Mouse (Mus musculus) skeletal muscle tissue, adult 2 months (tissue): ENCODE measurements at regions not wholly inside any gene's neighbourhood (a gene's known extent, or its start where the extent isn't known, plus 50 kb on each side); places are given as distances from the start of the nearest gene placed in this dataset.

Experiments
- DNase-seq: peaks from one replicate; pipeline ENCODE4 v3.0.0-alpha.2; 2012; ENCODE audit warnings: low read depth, low spot score

DNA sequence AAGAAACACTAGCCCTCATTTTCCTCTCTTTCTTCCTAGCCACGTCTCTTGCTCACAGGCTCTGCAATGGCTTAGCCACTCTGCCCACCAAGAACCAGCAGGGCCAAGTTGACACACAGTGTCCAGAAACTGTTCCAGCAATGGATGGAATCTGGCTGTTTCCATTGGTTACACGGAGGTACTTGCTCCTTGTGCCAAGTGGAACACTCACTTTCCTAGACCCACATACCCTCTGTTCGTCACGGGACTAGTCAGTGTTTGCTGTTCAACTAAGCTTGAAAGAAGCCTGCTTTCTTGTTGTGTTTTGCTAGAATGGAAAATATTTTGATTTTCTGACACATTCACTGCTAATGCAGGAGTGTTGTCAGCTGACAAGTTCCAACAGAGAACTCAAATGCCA lies 575.7 kb upstream of the Gulo start:
- DNase-seq = no peak

DNA sequence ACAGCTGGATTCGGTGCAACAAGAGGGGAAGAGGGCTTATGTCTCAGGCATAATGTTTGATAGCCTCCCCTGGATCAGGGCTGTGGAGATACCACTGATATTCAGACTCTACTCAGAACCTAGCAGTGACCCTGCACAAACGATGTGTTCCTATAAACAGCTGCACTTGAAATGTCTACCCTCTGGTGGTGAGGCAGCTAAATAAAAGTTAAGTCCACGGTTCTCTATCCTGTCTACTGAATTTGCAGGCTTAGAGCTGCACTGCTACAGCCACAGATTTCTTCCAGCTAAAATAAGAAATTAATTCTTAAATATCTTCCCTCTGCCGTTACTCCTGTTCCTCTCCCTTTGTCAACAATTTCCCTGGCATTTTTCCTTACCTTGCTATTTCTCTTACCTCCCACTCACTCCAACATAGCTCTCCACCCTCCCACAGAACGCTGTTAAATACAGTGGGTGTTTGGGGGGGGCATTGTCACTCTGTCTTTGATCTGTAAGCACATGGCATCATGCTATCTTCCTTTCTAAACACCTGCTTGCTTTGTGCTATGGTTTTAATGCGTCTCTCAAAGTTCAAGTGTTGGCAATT lies 571.0 kb upstream of the Gulo start:
- no peak for DNase-seq

DNA sequence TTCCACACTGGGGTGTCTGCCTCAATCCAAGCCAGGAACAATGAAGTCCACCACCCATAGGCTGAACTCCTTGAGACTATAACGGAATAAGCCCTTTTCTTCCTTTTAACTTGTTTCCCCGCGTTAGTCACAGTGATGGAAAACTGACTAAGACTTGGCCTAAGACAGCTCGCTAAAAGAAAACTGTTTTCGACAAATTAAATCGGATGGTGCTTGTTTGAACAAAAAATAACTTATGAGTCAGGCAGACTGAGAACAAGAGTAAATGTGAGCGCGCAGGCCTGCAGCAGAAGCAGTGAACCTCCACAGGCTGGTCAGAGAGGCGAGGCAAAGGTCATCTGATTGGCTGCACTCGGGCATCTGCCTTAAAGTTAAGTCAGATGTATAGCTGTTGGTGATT lies 557.6 kb upstream of the Gulo start:
- no peak for DNase-seq

DNA sequence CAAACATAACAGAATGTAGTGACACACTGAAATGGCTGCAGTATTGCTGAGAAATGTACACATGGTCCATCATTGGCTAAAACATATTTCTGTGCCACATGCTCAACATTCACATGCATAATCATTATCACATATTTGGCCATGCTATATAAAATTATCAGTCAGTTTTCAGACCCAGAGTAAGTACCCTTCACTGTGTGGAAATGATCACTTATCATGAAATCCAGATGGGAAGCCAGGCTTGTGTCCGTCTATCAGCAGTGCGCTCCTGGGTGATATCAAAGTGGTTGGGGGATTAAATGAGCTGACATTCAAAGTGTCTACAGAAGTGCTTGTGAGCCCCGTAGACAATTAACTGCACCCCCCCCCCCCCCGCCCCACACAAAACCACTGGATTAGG lies 553.7 kb upstream of the Gulo start:
- DNase-seq = no peak

DNA sequence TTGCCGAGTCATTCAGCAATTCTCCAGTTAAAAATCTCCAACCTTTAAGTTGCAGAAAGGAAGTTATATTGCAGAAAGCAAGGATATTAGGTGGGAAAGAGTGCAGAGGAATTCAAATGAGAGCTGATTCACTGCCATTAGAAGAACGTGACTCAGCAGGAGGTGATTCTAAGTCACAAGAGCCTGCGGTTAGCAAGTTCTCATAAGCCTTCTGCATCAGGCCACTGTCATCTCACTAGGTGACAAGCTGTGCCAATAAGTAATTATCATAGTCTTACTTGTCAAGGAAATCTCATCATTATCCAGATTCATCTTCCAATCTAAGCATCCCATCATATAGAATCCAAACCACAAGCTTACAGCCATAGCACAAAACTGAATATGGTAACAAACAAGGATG lies 552.7 kb upstream of the Gulo start:
- no peak for DNase-seq

DNA sequence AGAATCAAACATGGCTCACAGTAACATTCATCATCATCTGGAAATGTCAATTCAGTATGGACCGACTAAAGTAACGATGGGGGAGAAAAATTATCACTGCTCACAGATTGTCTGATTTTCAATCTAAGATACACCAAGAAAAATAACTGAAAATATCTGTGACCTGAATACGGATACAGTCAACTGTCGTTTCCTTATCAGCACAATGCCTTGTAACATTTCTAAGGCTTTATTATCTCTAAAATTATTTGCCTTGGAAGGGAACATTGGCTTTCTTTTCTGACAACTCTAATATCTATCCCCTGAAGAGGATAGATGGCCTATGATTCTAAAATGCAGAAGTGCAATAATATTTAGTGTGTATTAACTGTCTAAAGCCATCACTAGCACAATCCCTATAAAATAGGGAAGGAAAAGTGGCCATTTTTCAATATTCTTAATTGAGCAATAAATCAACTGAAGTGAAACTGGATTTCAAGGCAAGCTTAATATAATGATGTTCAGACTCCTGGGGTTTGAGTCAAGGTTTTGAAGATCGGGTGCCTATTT lies 552.1 kb upstream of the Gulo start:
- no peak for DNase-seq

DNA sequence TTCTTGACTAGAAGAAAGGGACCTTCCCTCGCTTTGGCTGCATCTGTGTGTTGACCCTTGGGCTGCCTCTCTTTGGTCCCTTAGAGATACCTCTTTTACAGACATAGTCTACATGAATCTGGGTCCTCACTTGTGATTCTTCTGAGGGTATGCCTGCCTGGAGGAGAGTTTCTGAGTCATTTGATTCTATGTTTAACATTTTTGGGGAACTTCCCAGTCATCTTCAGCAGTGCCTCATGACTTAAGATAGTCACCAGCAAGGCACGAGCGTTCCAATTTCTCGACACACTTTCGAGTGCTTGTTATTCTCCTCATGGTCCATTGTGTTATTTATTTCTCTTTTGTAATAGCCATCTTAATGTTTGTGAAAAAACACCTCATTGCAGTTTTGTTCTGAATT lies 549.4 kb upstream of the Gulo start:
- DNase-seq = no peak

DNA sequence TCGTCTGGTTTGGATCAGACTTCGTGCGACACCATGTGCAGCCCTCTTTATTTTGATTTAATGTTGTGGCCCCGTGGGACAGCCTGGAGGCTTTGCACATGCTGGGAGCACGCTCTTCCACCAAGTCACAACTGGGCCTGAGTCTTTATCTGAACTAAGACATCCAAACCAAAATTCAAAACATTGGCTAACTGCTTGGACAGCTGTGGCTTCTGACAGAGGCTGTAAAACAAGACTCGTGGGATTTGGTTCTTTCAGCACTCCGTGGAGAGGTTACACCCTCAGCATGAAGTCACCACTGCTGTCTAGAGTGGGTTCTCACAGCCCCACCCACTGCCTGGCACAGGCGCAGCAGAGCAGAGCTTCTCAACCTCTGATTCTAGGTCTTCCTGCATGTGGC lies 548.6 kb upstream of the Gulo start:
- peak; percentile 81 for DNase-seq

DNA sequence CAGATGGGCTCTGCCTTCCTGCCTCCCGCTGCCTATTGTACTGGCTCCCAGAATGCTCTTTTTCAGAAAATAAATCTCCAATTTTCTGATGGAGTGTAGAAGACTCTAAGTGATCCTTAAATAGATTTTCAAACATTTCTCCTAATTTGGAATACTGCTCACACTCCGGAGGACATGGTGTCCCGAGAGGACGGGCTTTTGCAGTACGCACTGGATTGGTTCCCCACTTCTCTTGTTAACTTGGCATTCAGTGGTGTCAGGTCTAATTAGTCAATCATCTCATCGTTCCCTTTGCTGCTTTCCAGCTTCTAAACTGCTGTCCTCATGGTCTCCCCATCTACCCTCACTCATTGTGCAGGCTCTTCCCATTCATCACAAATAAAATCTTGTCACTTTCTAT lies 529.5 kb upstream of the Gulo start:
- DNase-seq = no peak

DNA sequence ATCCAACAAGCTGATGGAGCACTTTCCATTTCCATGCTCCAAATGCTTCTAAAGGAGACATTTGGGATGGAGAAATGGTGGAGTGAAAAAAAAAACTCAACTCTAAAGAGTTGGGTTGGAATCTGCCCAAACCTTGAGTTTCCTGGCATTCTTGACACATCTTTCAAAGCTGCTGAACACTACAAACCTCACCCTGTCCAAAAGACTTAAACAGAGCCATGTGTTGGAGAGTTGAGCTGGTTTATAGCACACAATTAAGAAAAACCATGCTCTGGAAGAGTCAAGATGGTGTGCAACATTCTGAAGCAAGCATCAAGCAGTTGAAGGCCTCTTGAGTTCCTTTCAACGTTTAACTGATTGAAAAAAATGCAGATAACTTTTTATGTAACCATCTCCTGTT lies 525.7 kb upstream of the Gulo start:
- DNase-seq = no peak

DNA sequence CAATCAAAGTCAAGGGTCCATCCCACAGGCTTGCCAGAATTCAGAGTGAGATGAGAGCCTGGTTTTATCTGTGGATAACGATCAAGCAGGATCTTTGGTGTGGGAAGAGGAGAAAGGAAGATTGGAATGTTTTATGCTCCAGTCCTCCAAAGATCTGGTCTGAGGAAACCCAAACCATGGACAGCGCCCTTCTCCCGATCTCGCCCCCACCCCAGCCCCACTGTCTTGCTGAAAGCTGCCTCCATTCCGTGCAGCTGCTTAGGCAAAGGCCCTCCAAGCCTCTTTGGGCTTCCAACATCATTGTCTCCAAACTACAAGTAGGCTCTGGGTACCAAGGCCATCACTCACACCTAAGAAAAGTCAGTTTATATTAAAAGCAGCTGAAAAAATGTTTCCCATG lies 519.1 kb upstream of the Gulo start:
- DNase-seq = no peak

DNA sequence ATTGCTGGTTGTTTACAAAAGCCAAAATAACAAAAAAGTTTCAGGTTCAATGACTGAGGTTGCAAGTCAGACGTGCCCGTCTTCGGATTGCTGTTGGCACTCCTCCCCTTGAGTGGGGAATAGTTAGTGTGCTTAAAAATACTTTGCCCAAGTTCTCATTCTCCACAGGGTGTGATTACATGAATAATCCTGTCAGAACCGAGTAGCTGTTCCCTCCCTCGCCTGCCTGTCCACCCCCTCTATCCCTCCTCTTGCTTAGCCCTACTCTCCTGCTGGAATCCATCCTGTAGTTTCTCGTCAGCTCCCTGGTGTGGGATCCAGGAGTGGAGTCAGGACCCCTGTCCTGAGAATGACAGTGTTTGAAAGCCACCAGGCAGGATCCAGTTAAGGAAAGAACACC lies 518.1 kb upstream of the Gulo start:
- no peak for DNase-seq

DNA sequence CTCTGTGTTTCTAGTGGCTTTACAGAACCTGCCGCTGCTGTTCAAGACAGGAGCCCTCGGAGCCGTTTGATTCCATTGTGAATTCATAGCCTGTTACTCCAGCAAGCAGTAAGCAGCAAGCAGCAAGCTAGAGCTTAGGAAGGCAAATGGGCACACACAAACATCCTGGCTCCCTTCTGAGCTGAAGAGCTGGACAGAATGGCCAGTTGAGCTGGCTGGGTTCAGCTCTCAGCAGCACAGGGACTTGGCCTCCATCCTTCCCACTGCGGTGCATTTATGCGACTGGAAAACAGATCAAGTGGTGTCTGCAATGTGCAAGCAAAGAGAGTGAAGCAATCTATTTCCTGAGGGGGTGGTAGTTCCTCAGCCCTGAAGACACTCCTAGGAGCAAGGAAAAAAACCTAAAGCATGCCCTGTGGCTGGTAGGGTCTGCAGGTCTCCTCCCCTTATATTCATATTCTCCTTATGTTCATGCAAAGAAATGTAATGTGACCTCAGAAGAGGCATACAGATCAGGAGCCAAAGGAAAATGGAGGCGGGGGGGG lies 513.9 kb upstream of the Gulo start:
- DNase-seq = peak; percentile 69

DNA sequence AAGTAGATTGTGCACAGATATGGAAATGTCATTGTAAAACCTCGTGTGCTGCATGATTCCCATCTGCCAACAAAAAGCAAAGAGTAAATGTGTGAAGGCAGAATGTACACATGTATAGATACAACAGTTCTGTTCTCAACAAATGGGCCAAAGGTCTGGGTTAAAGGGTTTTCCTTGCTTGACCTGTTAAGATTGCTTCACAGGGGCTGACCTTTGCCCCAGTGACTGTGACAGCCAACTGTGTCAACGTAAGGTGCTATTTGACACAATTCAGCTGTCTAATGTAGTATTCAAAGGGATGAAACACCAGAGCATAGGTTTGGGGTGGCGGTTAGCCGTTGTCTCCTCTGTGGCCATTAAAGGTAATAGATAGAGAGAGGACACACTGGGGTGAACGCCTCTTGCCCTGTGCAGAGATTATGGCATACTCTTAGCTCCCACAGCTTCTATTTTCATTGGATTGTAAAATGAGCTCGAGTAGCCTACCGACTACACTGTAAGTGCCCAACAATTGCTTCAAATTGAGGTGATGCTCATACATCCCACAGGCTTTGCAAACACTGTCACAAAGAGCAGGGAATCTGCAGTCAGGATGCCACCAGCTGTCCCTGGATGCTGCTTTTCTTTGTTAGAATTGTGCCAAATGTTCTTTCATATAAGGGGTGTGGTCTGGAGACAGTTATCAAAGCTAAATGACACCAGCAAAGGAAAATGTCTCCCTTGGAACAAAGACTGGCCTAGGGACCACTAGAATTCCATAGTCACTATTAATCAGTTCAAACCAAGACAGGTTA lies 513.0 kb upstream of the Gulo start:
- DNase-seq = no peak

DNA sequence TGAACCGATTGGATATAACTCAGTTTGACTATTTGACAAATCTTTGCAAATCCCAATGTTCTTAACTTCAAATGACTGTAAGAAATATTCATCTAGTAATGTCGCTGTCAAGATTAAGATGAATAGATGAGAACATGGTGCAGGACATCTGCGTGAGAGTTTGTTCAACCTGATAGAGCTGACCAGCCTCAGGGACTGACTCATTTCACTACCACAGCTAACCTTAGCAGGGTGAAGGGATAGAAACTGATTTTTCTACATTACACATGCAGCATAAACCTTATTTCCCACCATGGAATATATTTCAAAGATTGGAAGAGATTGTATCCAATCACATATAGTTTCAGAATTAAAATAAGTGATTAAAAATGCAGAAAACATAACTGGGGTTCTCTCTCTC lies 507.8 kb upstream of the Gulo start:
- no peak for DNase-seq

DNA sequence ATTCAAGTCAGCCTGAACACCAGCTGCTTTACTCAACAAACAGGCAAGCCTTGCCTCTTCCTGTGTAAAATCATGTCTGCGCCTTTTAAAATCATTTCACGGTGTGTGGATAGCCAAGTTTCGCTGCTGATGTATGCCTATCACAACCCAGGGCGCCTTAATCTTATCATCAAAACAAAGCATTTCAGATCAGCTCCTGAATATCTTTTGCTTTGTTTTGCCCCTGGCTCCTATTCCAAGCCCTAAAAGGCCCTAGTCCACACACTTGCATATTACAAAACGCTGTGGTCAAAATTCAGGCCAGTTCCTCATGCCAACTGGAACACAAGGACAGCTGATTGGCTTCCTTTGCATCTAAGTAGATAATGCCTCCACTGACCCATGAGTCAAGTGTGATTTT lies 501.7 kb upstream of the Gulo start:
- no peak for DNase-seq

DNA sequence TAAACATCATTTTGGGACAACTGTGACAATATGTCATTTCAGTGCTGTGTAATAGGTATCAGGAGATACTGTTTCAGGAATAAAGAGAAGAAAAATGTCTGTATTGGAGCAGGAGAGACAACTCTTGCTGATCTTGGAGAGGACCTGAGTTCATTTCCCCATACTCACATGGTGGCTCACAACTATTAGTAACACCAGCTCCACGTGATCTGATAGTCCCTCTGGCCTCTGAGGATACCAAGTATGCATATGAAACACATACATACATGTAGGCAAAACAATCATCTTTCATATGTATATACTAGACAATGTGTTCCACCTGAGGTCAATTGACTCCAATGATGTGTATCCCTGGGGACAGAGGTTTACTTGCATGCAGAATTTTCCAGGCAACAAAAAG lies 501.2 kb upstream of the Gulo start:
- no peak for DNase-seq

DNA sequence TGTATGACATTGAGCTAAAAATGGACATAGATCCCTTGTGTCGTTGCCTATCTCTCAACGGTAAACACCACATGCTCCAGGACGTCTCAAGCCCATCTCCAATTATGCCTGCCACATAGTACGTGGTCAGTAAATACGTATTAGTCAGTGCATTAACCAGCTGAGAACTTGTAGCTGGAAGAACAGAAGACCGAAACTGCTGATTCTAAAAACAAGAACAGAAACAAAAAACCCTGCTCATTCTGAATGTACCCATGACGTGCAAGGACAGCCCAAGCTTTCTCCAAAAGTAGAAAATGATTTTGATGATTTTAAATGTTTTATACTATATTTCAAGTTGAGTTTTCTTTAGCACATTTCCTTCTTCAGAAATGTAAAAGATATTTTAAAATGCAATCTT lies 500.7 kb upstream of the Gulo start:
- no peak for DNase-seq

DNA sequence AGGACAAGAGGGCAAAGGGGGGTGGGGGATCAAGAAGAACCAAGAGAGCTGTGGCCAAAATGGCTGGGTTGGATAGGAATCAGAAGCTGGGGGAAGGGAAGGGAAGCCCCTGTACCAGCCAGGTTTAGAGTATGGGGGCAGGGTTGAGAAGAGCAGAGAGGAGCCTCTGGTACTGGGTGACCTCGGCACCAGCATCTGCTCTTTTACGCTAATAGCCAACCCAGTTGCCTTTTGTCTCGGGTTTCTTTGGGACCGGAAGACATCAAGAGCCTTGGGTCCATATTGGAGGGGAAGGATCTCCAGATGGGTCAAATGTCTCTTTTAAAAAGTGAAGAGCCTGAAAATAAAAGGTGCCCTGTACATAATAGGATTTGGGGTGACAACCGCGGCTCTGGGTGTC lies 493.0 kb upstream of the Gulo start:
- DNase-seq = no peak

DNA sequence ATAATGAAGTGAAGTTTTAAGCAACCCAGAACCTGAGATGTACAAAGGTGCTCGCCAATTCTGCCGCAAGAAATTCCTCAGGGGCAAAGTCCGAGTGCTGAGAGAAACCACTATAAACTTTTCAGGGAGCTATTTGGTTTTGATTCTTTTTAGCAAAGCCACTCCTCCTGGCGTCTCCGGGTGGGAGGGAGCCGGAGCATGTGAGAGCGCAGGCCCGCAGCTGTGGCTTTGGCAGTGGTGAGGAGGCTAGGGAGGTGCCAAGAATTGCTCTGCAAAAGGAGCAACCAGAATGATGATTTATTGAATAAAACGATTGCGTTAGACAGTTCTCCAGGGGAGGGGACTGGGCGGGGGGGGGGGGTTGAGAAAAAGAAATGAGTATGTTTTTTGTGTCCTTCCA lies 490.9 kb upstream of the Gulo start:
- DNase-seq = peak; percentile 80

DNA sequence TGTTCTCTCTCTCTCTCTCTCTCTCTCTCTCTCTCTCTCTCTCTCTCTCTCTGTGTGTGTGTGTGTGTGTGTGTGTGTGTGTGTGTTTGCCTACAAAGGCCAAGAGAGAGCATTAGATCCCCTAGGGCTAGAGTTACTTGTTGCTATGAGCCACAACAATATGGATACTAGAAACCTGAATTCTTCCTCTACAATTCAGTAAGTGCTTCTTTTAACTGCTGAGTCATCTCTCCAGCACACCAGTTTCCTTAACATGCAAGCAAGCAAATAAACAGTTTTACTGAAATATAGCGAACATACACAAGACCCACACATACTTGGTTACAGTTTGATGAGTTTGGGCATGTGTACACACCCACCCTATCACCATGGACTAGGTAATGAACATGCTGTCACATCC lies 486.1 kb upstream of the Gulo start:
- no peak for DNase-seq

DNA sequence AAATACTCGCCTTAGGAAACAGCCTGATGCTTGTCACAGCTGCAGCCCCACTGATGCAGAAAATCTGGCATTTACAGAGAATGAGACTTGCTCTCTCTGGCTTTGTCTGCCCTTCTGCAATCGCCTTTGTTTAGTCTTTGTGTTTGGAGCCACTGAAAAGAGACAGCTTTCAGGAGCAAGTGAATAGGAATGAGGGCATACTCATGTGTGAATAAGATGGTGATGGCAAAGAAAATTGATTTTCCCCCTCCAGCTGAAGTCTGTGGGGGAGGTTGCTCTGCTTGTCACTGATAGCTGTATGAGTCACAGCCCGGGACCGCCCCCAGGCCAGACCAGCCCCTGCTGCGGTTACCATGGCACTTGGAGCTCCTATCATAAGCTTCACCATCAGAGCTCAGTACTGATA lies 485.5 kb upstream of the Gulo start:
- DNase-seq = peak; percentile 17

DNA sequence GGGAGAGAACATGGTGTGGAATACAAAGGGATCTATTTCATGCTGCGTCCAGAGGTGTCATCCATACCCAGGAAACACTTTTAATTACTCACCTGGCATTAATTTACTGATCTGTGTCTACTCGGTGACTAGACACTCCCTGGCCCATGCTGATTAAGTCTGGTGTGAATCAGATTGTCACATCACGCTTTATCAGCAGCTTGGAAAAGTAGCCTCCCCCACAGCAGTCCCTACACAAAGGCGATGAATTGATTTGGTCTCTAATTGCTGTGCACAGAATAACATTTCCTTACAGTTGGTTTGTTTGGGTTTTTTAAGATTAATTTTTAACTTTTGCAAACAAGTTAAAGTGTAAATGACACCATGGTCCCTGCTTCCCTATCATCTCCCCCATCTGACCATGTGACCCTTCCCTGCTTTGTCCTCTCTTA lies 484.7 kb upstream of the Gulo start:
- DNase-seq = no peak
